Mouse (Mus musculus) G1E (cell line): Measurements from ENCODE around the gene Abat. TPM values are rescaled to one million over a fixed set of nuclear protein-coding genes. Genes with fewer than 3 reads are reported as not detected.

Source experiments
- ATAC-seq: 2 replicates; pipeline ENCODE4 v1.8.0; 2016; ENCODE audit warnings: mild to moderate bottlenecking; ENCODE audit not compliant: insufficient number of reproducible peaks, poor library complexity, low FRiP score, severe bottlenecking; ENCODE audit errors: extremely low read depth
- DNase-seq: peaks from one replicate; pipeline ENCODE4 v3.0.0; 2012; ENCODE audit warnings: low spot score
- H3K27me3 ChIP-seq: 2 replicates; pipeline ENCODE4 v1.6.1; 2012; ENCODE audit warnings: mild to moderate bottlenecking, low read length, inconsistent platforms; ENCODE audit not compliant: insufficient read depth
- H3K36me3 ChIP-seq: replicated peaks from 2 replicates; pipeline ENCODE3; 2012; ENCODE audit warnings: mild to moderate bottlenecking, inconsistent platforms
- H3K4me1 ChIP-seq: 2 replicates; pipeline ENCODE4 v1.6.1; 2012; ENCODE audit warnings: low read depth, low read length, inconsistent platforms, mixed read lengths; ENCODE audit not compliant: insufficient read depth
- H3K4me3 ChIP-seq: 2 replicates; pipeline ENCODE4 v1.5.1; 2012; ENCODE audit warnings: low read depth, mild to moderate bottlenecking, inconsistent platforms, low read length, moderate library complexity, mixed read lengths
- H3K9me3 ChIP-seq: replicated peaks from 2 replicates; pipeline ENCODE4 v1.6.1; 2012; ENCODE audit warnings: inconsistent platforms
- CTCF ChIP-seq: IDR thresholded peaks from 2 replicates; pipeline ENCODE4 v1.5.1; 2012; ENCODE audit warnings: low read depth, low read length, inconsistent platforms, mixed read lengths
- GATA1 ChIP-seq: IDR thresholded peaks from 2 replicates; pipeline ENCODE4 v1.6.1; 2012; ENCODE audit warnings: borderline replicate concordance, low read length, inconsistent platforms, mixed read lengths
- GATA2 ChIP-seq: IDR thresholded peaks from 2 replicates; pipeline ENCODE4 v1.6.1; 2012; ENCODE audit warnings: low read depth, low read length, inconsistent platforms, borderline replicate concordance
- POLR2AphosphoS5 ChIP-seq: IDR thresholded peaks from 2 replicates; pipeline ENCODE4 v1.6.1; 2012; ENCODE audit warnings: low read depth, low read length, inconsistent platforms; ENCODE audit not compliant: insufficient replicate concordance
- TAL1 ChIP-seq: conservative IDR thresholded peaks from 2 replicates; pipeline ENCODE4 v1.6.1; 2012; ENCODE audit warnings: low read depth, low read length, inconsistent platforms, mixed read lengths
- polyA plus RNA-seq: library from polyadenylated mRNA; stranded (reverse); fragments of >175 nt; gene quantifications from 2 replicates; pipeline ENCODE4 v1.2.3, GENCODE M21; 2012
- total RNA-seq, 2 experiments: library from RNA; stranded (forward) in 1 of 2; stranded (reverse) in 1 of 2; fragments of 200-1000 nt in 1 of 2; fragments of >200 nt in 1 of 2; fragmentation: Nextera tagmentation in 1 of 2; gene quantifications; 2 replicates each; pipeline ENCODE4 v1.2.3; 2014 to 2017

Gene Abat
- total and polyA plus RNA-seq, 3 experiments, result 0.11 TPM; not detected in 2

GRCm38 (mm10) chr16:8643855-8644254 lies 130.6 kb downstream of the Abat start:
- peak; percentile 41 for DNase-seq
- peak; percentile 73; the same call in 1 of the 2 replicates for ATAC-seq
- Histone ChIP-seq H3K36me3 (peaks cover 97% of the 10 kb centered on the region), H3K4me3 (no peak overlapping the region), H3K27me3 (no peaks in the 10 kb centered on the region), H3K9me3 (no peaks in the 10 kb centered on the region), H3K4me1 (peaks cover 21% of the 10 kb centered on the region)
- TF ChIP-seq GATA1, result no peak
- peak; percentile 91 for TF ChIP-seq CTCF

GRCm38 (mm10) chr16:8645546-8645945 lies 132.3 kb downstream of the Abat start:
- Histone ChIP-seq H3K9me3 (no peaks in the 10 kb centered on the region), H3K36me3 (peaks cover 100% of the 10 kb centered on the region), H3K4me1 (peaks cover 5% of the 10 kb centered on the region; the same call in 1 of the 2 replicates), H3K27me3 (no peaks in the 10 kb centered on the region), H3K4me3 (no peak overlapping the region)
- DNase-seq (no peak), ATAC-seq (no peak)
- TF ChIP-seq CTCF (no peak), GATA1 (no peak), POLR2AphosphoS5 (no peak), GATA2 (no peak), TAL1 (no peak)

- TF ChIP-seq POLR2AphosphoS5, result no peak
- no peak for TF ChIP-seq TAL1
- no peak for TF ChIP-seq GATA2
- no peak for TF ChIP-seq CTCF
- no peak for TF ChIP-seq GATA1
- DNase-seq, result no peak
- H3K27me3 ChIP-seq, result no peaks in the 10 kb centered on the region
- H3K36me3 ChIP-seq, result peaks cover 100% of the 10 kb centered on the region
- H3K4me3 ChIP-seq, result no peak overlapping the region
- ATAC-seq, result no peak
- peaks cover 7% of the 10 kb centered on the region for H3K4me1 ChIP-seq
- H3K9me3 ChIP-seq, result no peaks in the 10 kb centered on the region
Measured at GRCm38 (mm10) chr16:8650007-8650406, 136.8 kb downstream of the Abat start.

GRCm38 (mm10) chr16:8655108-8655507 lies 141.9 kb downstream of the Abat start:
- TF ChIP-seq GATA1 (no peak), CTCF (no peak), GATA2 (no peak), POLR2AphosphoS5 (no peak), TAL1 (no peak)
- peaks cover 98% of the 10 kb centered on the region for H3K36me3 ChIP-seq
- DNase-seq (no peak), ATAC-seq (no peak)
- no peaks in the 10 kb centered on the region for H3K9me3 ChIP-seq
- no peaks in the 10 kb centered on the region for H3K27me3 ChIP-seq
- H3K4me1 ChIP-seq, result peaks cover 23% of the 10 kb centered on the region
- no peak overlapping the region for H3K4me3 ChIP-seq

- Histone ChIP-seq H3K4me1 (peaks cover 27% of the 10 kb centered on the region), H3K9me3 (no peaks in the 10 kb centered on the region), H3K27me3 (no peaks in the 10 kb centered on the region), H3K4me3 (no peak overlapping the region), H3K36me3 (peaks cover 98% of the 10 kb centered on the region)
- no peak for TF ChIP-seq POLR2AphosphoS5
- TF ChIP-seq GATA1, result no peak
- DNase-seq, result no peak
- peak; percentile 47; the same call in 1 of the 2 replicates for ATAC-seq
Measured at GRCm38 (mm10) chr16:8655599-8655998, 142.4 kb downstream of the Abat start.

GRCm38 (mm10) chr16:8656256-8656655 lies 143.0 kb downstream of the Abat start:
- TF ChIP-seq GATA2 (no peak), GATA1 (no peak), TAL1 (no peak), POLR2AphosphoS5 (no peak), CTCF (no peak)
- H3K36me3 ChIP-seq, result peaks cover 96% of the 10 kb centered on the region
- ATAC-seq (no peak), DNase-seq (no peak)
- H3K9me3 ChIP-seq, result no peaks in the 10 kb centered on the region
- H3K4me3 ChIP-seq, result no peak overlapping the region
- H3K4me1 ChIP-seq, result peaks cover 33% of the 10 kb centered on the region
- H3K27me3 ChIP-seq, result no peaks in the 10 kb centered on the region

- peaks cover 96% of the 10 kb centered on the region for H3K36me3 ChIP-seq
- DNase-seq, result no peak
- ATAC-seq, result no peak
- peaks cover 36% of the 10 kb centered on the region for H3K4me1 ChIP-seq
- no peaks in the 10 kb centered on the region for H3K9me3 ChIP-seq
- H3K27me3 ChIP-seq, result no peaks in the 10 kb centered on the region
- TF ChIP-seq POLR2AphosphoS5 (no peak), TAL1 (no peak), CTCF (no peak)
- H3K4me3 ChIP-seq, result no peak overlapping the region
Measured at GRCm38 (mm10) chr16:8658349-8658748, 145.1 kb downstream of the Abat start.
